Mouse (Mus musculus) neural tube, embryonic 13.5 days (tissue): ENCODE data around the gene Ccna2. TPM values are rescaled to one million over a fixed set of nuclear protein-coding genes. Genes with fewer than 3 reads are reported as not detected.
A peak's percentile ranks its signal among the peaks of the same experiment; 100 is the strongest.

Source experiments
- ATAC-seq: fragments of 200-750 bp; cut with Nextera tagmentation; 2 replicates; pipeline ENCODE4 v1.8.0; 2017; ENCODE audit warnings: low read depth, mild to moderate bottlenecking, moderate TSS enrichment, moderate library complexity
- H3K27ac ChIP-seq: fragments of 300-500 bp; sonication (generic); replicated peaks from 2 replicates; pipeline ENCODE4 v1.5.1; 2015; ENCODE audit warnings: moderate library complexity, mild to moderate bottlenecking, inconsistent platforms
- H3K27me3 ChIP-seq: fragments of 300-500 bp; sonication (generic); 2 replicates; pipeline ENCODE4 v1.6.1; 2015; ENCODE audit warnings: mild to moderate bottlenecking, inconsistent platforms
- H3K36me3 ChIP-seq: fragments of 300-500 bp; sonication (generic); 2 replicates; pipeline ENCODE4 v1.6.1; 2015; ENCODE audit warnings: mild to moderate bottlenecking, inconsistent platforms
- H3K4me1 ChIP-seq: fragments of 300-500 bp; sonication (generic); replicated peaks from 2 replicates; pipeline ENCODE4 v1.6.1; 2015; ENCODE audit warnings: inconsistent platforms
- H3K4me2 ChIP-seq: fragments of 300-500 bp; sonication (generic); 2 replicates; pipeline ENCODE4 v1.6.1; 2015; ENCODE audit warnings: inconsistent platforms, mild to moderate bottlenecking, moderate library complexity
- H3K4me3 ChIP-seq: fragments of 300-500 bp; sonication (generic); 2 replicates; pipeline ENCODE4 v1.5.1; 2015; ENCODE audit warnings: mild to moderate bottlenecking, inconsistent platforms
- H3K9ac ChIP-seq: fragments of 300-500 bp; sonication (generic); 2 replicates; pipeline ENCODE4 v1.6.1; 2015; ENCODE audit warnings: moderate library complexity, mild to moderate bottlenecking, inconsistent platforms
- H3K9me3 ChIP-seq: fragments of 300-500 bp; sonication (generic); 2 replicates; pipeline ENCODE4 v1.6.1; 2016; ENCODE audit warnings: inconsistent platforms
- WGBS: fragments of 180-500 bp; shearing (Covaris S2); methylation state at CpG from one replicate; pipeline ENCODE4 v1.1.7; 2015; 5-methylcytosine and 5-hydroxymethylcytosine counted together
- polyA plus RNA-seq: library from polyadenylated mRNA; unstranded; fragments of >200 nt; fragmentation: Nextera tagmentation; extraction: Ambion mirVana; gene quantifications from 2 replicates; pipeline ENCODE4 v1.2.1, GENCODE M21; 2015

Gene Ccna2
- polyA plus RNA-seq, 1 experiment from 2014 or later: 33.4 TPM

DNA sequence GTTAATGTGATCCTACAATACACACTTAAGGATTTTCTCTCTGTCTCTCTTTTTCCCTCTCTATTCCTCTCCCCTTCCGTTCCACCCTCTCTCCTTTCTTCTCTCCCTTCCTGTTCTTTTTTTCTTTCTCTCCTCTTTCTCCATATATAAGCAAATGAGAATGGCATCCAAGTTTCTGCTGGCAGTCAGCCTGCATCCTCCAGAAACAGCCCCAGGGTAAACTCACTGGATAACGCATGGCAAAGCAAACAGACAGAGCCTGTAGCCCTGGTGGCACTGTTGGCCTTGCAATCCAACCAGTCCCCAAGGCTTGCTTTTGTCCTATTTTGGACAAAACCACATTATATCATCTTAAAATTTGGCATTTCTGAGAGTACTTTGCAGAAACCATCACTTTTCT lies 40.7 kb downstream of the Ccna2 start:
- Histone ChIP-seq H3K9ac (no peak overlapping the region), H3K4me2 (no peak overlapping the region), H3K36me3 (no peaks in the 10 kb centered on the region), H3K4me3 (no peak overlapping the region), H3K9me3 (no peaks in the 10 kb centered on the region), H3K27ac (no peak overlapping the region), H3K27me3 (peaks cover 20% of the 10 kb centered on the region), H3K4me1 (peaks cover 18% of the 10 kb centered on the region)
- 42% methylated on average over 2 of the region's 2 CpGs for whole genome bisulfite sequencing
- no peak for ATAC-seq

DNA sequence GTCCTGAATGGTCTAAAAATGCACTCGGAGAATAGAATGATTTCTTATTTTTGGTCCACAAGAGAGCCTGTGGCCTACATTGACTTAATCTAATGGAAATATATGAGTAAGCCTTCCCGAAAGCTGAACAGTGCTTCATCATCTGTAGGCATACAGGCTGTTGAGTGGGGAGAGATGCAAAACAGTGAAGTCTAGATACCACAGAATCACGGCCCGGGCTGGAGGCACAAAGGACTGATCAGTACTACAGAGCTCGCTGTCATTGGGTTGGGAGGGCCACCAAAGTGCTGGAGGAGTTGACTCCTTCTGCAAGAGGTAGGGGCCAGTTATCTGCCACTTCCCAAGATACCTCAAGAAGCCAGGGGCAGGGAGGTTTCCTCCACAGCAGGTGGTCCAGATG lies 41.2 kb downstream of the Ccna2 start:
- H3K27me3 ChIP-seq: peaks cover 20% of the 10 kb centered on the region
- H3K9ac ChIP-seq: no peak overlapping the region
- peaks cover 18% of the 10 kb centered on the region for H3K4me1 ChIP-seq
- 84% methylated on average over 5 of the region's 5 CpGs for WGBS
- H3K36me3 ChIP-seq: no peaks in the 10 kb centered on the region
- H3K27ac ChIP-seq: no peak overlapping the region
- no peak overlapping the region for H3K4me3 ChIP-seq
- H3K4me2 ChIP-seq: no peak overlapping the region
- H3K9me3 ChIP-seq: no peaks in the 10 kb centered on the region
- ATAC-seq: no peak

DNA sequence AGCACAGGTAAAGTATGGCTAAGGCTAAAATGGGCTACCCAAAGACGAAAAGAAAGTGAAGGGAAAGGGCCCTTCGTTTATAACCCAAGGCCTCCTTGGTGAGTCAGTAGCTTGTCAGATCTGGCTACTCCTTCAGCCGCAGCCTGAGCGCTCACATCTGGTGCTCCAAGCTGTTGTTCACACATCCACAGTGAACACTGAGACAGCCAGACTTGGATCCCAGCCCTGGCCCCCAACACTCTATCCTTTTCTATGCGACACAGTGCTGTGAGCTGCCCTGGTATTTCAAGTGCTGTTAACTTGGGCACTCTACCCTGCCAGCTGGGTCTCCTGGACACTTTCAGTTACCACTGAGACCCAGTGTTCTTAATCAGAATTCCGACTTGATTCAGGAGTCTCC lies 41.6 kb downstream of the Ccna2 start:
- WGBS: 90% methylated on average over 6 of the region's 6 CpGs
- no peak overlapping the region for H3K4me3 ChIP-seq
- no peak overlapping the region for H3K9ac ChIP-seq
- no peaks in the 10 kb centered on the region for H3K9me3 ChIP-seq
- peaks cover 20% of the 10 kb centered on the region for H3K27me3 ChIP-seq
- peaks cover 18% of the 10 kb centered on the region for H3K4me1 ChIP-seq
- no peak for ATAC-seq
- H3K36me3 ChIP-seq: no peaks in the 10 kb centered on the region
- no peak overlapping the region for H3K27ac ChIP-seq
- no peak overlapping the region for H3K4me2 ChIP-seq

GRCm38 (mm10) chr3:36524466-36524865 lies 47.5 kb downstream of the Ccna2 start:
- ATAC-seq: no peak
- WGBS: 82% methylated on average over 3 of the region's 3 CpGs

GRCm38 (mm10) chr3:36522137-36522536 lies 49.8 kb downstream of the Ccna2 start:
- Histone ChIP-seq H3K4me2 (peak overlapping the region; percentile 97), H3K9ac (no peak overlapping the region), H3K36me3 (no peaks in the 10 kb centered on the region), H3K4me1 (peaks cover 12% of the 10 kb centered on the region), H3K27me3 (peaks cover 42% of the 10 kb centered on the region), H3K4me3 (no peak overlapping the region), H3K27ac (no peak overlapping the region), H3K9me3 (no peaks in the 10 kb centered on the region)
- ATAC-seq: no peak
- WGBS: 4% methylated on average over 4 of the region's 4 CpGs

More at GRCm38 (mm10) chr3:36524466-36524865, 47.5 kb downstream of the Ccna2 start:
- Histone ChIP-seq H3K27me3 (peaks cover 36% of the 10 kb centered on the region), H3K4me2 (no peak overlapping the region), H3K36me3 (no peaks in the 10 kb centered on the region), H3K4me1 (peaks cover 12% of the 10 kb centered on the region), H3K9me3 (no peaks in the 10 kb centered on the region), H3K9ac (no peak overlapping the region), H3K27ac (no peak overlapping the region), H3K4me3 (no peak overlapping the region)

- ATAC-seq: peak; percentile 89
- Histone ChIP-seq H3K9me3 (no peaks in the 10 kb centered on the region), H3K36me3 (no peaks in the 10 kb centered on the region), H3K4me2 (peak within 1 kb of the TSS; percentile 97), H3K27me3 (peaks cover 42% of the 10 kb centered on the region), H3K4me3 (peak within 1 kb of the TSS; percentile 56), H3K9ac (peak within 1 kb of the TSS; percentile 71), H3K4me1 (peaks cover 12% of the 10 kb centered on the region), H3K27ac (no peak within 1 kb of the TSS)
- WGBS: under 1% methylated on average over 51 of the region's 51 CpGs
These were observed 50.6 kb downstream of the Ccna2 start, which contains the start of gene Gm11549 for GRCm38 (mm10) chr3:36521073-36522060. TSS of gene Gm11549 (minus strand) at chr3:36521813.

DNA sequence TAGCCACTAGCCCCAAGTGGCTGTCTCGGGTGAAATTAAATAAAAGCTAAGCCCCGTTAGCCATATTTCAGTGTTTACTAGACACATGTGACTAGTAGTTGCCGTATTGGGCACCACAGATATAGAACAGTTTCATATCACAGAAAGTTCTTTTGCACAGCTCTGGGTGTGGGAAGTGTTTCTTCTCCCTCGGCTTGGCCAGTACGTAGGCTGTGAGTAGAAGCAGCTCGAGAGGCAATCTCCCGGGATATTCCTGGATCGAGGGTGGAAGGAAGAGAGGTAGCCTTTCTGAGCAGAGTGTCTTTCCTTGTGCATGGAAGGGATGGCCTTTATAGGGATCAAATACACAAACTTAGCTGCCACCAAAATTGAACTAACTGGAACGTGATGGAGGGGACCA lies 55.8 kb downstream of the Ccna2 start:
- H3K27ac ChIP-seq: no peak overlapping the region
- no peak overlapping the region for H3K9ac ChIP-seq
- no peak overlapping the region for H3K4me2 ChIP-seq
- H3K4me3 ChIP-seq: no peak overlapping the region
- peaks cover 7% of the 10 kb centered on the region for H3K4me1 ChIP-seq
- H3K9me3 ChIP-seq: no peaks in the 10 kb centered on the region
- ATAC-seq: no peak
- WGBS: 91% methylated on average over 9 of the region's 9 CpGs
- no peaks in the 10 kb centered on the region for H3K36me3 ChIP-seq
- H3K27me3 ChIP-seq: peaks cover 22% of the 10 kb centered on the region

Other genes with a start within 250 kb of the Ccna2 start
- gene Anxa5, start 96.3 kb downstream of the Ccna2 start, polyA plus RNA-seq: 211 and 212 TPM in 2 replicates
- 0.34 and 0.59 TPM in 2 replicates for gene 1810062G17Rik, start 96.2 kb downstream of the Ccna2 start, polyA plus RNA-seq
- 1.9 and 2.2 TPM in 2 replicates for gene Gm11549, start 50.3 kb downstream of the Ccna2 start, polyA plus RNA-seq
- gene Exosc9, start 19.5 kb downstream of the Ccna2 start, polyA plus RNA-seq: 94.8 and 95.5 TPM in 2 replicates
- 19.4 and 20.5 TPM in 2 replicates for gene Bbs7, start 41.3 kb upstream of the Ccna2 start, polyA plus RNA-seq
- 9.6 and 12.0 TPM in 2 replicates for gene Trpc3, start 118.0 kb upstream of the Ccna2 start, polyA plus RNA-seq